Mouse (Mus musculus): ENCODE measurements around the gene Osbpl6. TPM values are rescaled to one million over a fixed set of nuclear protein-coding genes. Genes with fewer than 3 reads are reported as not detected.

Osbpl6 gene
- polyA plus RNA-seq, 1 experiment from 2014 or later, result 24.7 TPM

DNA sequence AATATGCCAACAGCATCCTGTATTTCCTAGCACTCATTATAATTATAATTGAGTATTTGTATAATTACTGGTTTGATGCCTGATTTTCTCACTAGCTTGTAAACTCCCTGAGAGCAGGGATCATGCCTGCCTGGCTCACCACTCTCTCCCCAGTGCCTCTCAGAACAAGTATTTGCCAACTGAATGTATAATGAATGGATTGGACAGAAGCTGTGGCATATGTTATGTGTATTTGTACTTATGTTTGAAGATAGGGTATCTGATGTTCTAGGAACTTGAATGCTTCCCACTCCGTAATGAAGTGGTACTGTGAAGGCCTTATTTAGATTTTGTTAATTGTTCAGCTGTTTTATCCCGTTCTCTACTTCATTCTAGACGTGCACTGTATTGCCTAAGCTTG lies 24.2 kb downstream of the Osbpl6 start:
- H3K4me3 ChIP-seq, result no peak overlapping the region
- H3K4me2 ChIP-seq, result no peak overlapping the region
- 79% methylated on average over 3 of the region's 3 CpGs for WGBS
- H3K9ac ChIP-seq, result no peak overlapping the region
- H3K36me3 ChIP-seq (replicated peaks), result no peaks in the 10 kb centered on the region
- H3K27ac ChIP-seq, result no peak overlapping the region
- no peaks in the 10 kb centered on the region for H3K9me3 ChIP-seq
- ATAC-seq (replicated peaks), result no peak
- H3K4me1 ChIP-seq, result no peaks in the 10 kb centered on the region
- peaks cover 6% of the 10 kb centered on the region; the same call in 1 of the 2 replicates for H3K27me3 ChIP-seq (replicated peaks)

DNA sequence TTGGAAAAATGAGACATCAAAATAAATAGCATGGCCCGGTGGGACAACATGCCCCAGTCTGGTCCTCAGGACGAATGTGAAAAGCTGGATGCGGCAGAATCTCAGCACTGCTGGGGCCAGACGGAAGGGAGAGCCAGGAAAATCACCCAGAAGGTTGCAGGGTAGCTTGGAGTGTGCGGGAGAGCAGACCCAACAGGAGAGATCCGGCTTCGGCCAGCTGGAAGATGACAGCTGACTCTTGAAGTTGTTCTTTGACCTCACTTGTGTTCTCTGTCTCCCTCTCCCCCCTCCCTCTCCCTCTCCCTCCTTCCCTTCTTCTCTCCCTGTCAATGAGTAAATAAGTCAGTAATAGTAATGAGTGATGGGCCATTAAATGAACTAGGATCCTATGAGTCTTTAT lies 27.9 kb downstream of the Osbpl6 start:
- WGBS, result 86% methylated on average over 7 of the region's 7 CpGs
- ATAC-seq (replicated peaks), result no peak

DNA sequence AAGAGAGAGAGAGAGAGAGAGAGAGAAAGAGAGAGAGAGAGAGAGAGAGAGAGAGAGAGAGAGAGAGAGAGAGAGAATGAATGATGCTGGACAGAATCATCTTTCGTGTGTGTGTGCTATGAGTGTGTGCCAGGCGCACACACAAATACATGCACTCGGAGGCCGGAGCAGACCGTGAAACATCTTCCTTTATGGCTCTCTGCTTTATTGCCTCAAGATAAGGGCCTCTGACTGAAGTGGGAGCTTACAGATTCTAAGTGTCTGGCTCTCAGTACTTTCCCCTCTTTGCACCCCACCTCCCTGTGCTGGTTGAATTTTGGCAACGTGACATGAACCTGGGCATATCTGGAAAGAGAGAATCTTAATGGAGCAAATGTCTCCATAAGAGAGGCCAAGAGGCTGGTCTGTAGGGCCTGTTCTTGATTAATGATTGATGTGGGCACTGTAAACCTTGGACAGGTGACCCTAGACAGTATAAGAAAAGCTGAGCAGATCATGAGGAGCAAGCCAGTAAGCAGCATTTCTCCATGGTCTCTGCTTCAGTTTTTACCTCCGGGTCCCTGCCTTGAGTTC lies 29.4 kb downstream of the Osbpl6 start:
- WGBS, result 91% methylated on average over 7 of the region's 7 CpGs
- no peak for ATAC-seq (replicated peaks)
- Histone ChIP-seq H3K9me3 (no peaks in the 10 kb centered on the region), H3K4me2 (no peak overlapping the region), H3K4me3 (no peak overlapping the region), H3K9ac (no peak overlapping the region), H3K27me3 (replicated peaks) (no peaks in the 10 kb centered on the region), H3K36me3 (replicated peaks) (no peaks in the 10 kb centered on the region), H3K27ac (no peak overlapping the region), H3K4me1 (peaks cover 8% of the 10 kb centered on the region)

More for the DNA sequence above, 27.9 kb downstream of the Osbpl6 start:
- Histone ChIP-seq H3K4me2 (no peak overlapping the region), H3K9me3 (no peaks in the 10 kb centered on the region), H3K27ac (no peak overlapping the region), H3K4me1 (no peaks in the 10 kb centered on the region; the same call in 1 of the 2 replicates), H3K36me3 (replicated peaks) (no peaks in the 10 kb centered on the region), H3K27me3 (replicated peaks) (no peaks in the 10 kb centered on the region), H3K9ac (no peak overlapping the region), H3K4me3 (no peak overlapping the region)

DNA sequence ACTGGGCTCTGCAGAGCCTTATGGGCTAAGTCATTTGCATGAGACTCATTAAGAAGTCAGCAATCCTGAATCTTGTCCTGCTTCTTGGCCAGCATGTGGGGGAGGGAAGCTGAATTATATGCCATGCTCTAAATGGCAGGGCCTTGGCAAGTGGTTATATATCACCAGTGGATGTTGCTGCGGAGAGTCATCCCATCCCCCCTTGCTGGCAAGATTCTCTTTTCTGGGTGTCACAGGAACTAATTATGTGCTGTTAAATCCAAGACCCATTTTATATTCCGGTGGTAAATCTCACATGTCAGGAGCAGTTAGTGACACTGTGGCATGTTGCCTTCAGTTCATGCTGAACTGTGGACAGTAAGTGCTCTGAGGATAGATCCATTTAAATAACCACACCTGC lies 31.1 kb downstream of the Osbpl6 start:
- peaks cover 16% of the 10 kb centered on the region for H3K4me1 ChIP-seq
- no peak overlapping the region for H3K27ac ChIP-seq
- WGBS, result 68% methylated on average over 2 of the region's 2 CpGs
- no peak overlapping the region for H3K4me3 ChIP-seq
- H3K27me3 ChIP-seq (replicated peaks), result no peaks in the 10 kb centered on the region
- no peaks in the 10 kb centered on the region for H3K36me3 ChIP-seq (replicated peaks)
- H3K9me3 ChIP-seq, result no peaks in the 10 kb centered on the region
- no peak overlapping the region for H3K9ac ChIP-seq
- ATAC-seq (replicated peaks), result no peak
- H3K4me2 ChIP-seq, result no peak overlapping the region

DNA sequence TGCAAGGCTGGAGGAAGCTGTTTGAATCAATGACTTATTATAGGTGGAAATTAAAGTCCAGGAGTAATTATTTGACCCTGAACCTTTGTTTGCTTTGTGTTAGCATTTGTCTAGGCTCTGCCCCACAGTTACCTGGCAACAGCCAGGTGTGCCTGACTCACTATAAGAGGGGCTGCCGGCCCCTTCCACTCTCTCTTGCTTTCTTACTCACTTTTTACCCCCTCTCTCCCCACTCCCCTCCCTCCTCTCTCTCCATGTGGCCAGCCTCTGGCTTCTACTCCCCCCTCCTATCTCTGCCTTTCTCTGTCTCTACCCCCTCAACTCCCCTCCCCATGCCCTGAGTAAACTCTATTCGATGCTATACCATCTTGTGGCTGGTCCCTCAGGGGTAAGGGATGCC lies 33.2 kb downstream of the Osbpl6 start:
- ATAC-seq (replicated peaks), result peak; percentile 35; the same call in 1 of the 2 replicates
- Histone ChIP-seq H3K4me3 (no peak overlapping the region), H3K9ac (no peak overlapping the region), H3K4me2 (no peak overlapping the region), H3K9me3 (no peaks in the 10 kb centered on the region), H3K27ac (no peak overlapping the region), H3K36me3 (replicated peaks) (no peaks in the 10 kb centered on the region), H3K4me1 (peaks cover 18% of the 10 kb centered on the region), H3K27me3 (replicated peaks) (no peaks in the 10 kb centered on the region)
- 57% methylated on average over 2 of the region's 2 CpGs for WGBS

DNA sequence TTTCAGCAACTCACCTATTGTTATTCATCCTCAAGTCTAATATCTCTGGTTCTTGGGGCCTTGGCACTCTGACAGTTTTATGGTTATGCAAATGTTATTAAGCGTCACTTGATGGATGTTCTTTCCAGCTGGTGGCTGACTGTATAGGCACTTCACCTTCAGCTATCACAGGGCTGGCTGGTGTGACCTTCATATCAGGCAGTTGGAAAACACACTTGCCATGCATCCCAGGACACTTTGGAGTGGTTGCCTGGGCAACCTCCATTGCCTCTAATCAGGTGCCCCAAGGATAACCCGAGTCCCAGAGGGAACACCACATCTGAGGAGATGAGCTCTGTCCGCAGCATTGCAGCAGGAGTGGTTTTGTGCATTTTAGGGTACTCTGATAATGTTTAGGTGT lies 35.8 kb downstream of the Osbpl6 start:
- Histone ChIP-seq H3K27me3 (replicated peaks) (no peaks in the 10 kb centered on the region), H3K4me3 (no peak overlapping the region), H3K4me1 (peaks cover 18% of the 10 kb centered on the region), H3K36me3 (replicated peaks) (no peaks in the 10 kb centered on the region), H3K4me2 (no peak overlapping the region), H3K9me3 (no peaks in the 10 kb centered on the region), H3K27ac (peak overlapping the region; percentile 13; the same call in 1 of the 2 replicates), H3K9ac (no peak overlapping the region)
- WGBS, result 23% methylated on average over 3 of the region's 3 CpGs
- no peak for ATAC-seq (replicated peaks)

DNA sequence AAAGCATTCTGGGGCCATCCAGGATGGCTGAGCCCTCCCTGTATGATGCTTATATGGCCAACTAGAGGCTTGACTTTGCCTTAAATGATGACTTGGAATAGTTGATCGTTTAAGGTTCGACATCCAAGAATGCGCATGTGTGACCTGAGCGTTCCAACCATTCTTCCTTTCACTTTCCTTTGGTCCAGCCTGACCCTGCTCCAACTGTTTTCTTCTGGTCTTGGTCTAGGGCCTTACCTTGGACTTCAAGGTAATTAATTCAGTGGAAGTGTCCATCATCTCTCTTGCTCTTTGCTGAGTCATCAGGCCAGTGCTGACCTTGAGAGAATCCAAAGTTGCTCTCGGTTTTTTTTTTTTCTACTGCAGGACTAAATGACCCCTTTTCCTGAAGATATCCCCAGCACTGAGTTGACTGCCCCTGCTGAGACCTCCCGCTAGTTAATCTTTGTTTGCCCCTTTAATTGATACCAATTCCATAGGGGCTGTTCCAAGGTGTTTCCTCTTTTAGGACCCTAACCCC lies 43.6 kb downstream of the Osbpl6 start:
- H3K9me3 ChIP-seq, result no peaks in the 10 kb centered on the region
- no peaks in the 10 kb centered on the region for H3K4me1 ChIP-seq
- no peak overlapping the region for H3K4me2 ChIP-seq
- WGBS, result 83% methylated on average over 6 of the region's 6 CpGs
- H3K36me3 ChIP-seq (replicated peaks), result no peaks in the 10 kb centered on the region
- H3K27ac ChIP-seq, result no peak overlapping the region
- no peak overlapping the region for H3K9ac ChIP-seq
- H3K27me3 ChIP-seq (replicated peaks), result no peaks in the 10 kb centered on the region
- no peak for ATAC-seq (replicated peaks)
- no peak overlapping the region for H3K4me3 ChIP-seq

DNA sequence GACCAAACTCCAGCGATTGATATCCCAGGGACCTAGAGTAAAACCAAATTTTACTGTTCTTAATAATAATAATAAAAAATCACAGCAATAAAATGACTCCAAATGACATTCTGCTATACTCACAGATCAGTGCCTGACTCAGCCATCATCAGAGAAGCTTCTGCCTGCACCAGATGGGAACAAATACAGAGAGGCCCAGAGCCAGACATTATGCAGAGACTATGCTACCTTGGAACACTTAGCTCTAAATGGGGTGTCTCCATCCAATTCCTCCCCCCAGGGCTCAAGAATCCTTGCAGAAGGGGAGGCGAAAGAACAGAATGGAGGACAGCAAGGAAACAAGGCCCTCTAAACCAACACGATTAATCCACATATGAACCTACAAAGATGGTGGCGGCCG lies 60.4 kb downstream of the Osbpl6 start:
- H3K4me3 ChIP-seq, result no peak overlapping the region
- no peaks in the 10 kb centered on the region for H3K4me1 ChIP-seq
- H3K4me2 ChIP-seq, result no peak overlapping the region
- no peak for ATAC-seq (replicated peaks)
- no peaks in the 10 kb centered on the region for H3K27me3 ChIP-seq (replicated peaks)
- H3K9me3 ChIP-seq, result no peaks in the 10 kb centered on the region
- H3K9ac ChIP-seq, result no peak overlapping the region
- no peak overlapping the region for H3K27ac ChIP-seq
- 96% methylated on average over 5 of the region's 5 CpGs for WGBS
- no peaks in the 10 kb centered on the region for H3K36me3 ChIP-seq (replicated peaks)

DNA sequence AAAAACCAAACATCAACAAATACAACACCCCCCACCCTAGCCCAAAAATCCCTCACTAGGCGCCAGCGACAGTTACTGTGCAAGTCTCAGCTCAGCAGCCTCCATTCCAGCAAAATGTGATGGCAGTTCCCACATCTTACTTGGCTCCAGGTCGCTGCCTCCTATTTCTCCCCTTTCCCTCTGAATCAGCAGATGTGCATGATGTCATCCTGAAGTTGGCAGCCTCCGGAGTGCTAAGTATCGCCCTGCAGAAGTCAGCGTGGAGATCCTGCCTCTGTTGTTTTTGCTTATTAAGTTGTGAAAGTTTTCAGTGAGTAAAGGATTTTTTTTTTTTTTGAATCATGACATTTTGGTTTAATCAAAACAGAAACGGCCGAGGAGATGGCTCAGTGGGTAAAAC lies 61.9 kb downstream of the Osbpl6 start:
- 74% methylated on average over 8 of the region's 8 CpGs for WGBS
- no peak overlapping the region for H3K9ac ChIP-seq
- no peaks in the 10 kb centered on the region for H3K9me3 ChIP-seq
- no peak overlapping the region for H3K4me3 ChIP-seq
- no peaks in the 10 kb centered on the region for H3K36me3 ChIP-seq (replicated peaks)
- no peak overlapping the region for H3K27ac ChIP-seq
- no peak for ATAC-seq (replicated peaks)
- no peak overlapping the region for H3K4me2 ChIP-seq
- H3K4me1 ChIP-seq, result no peaks in the 10 kb centered on the region
- no peaks in the 10 kb centered on the region for H3K27me3 ChIP-seq (replicated peaks)

DNA sequence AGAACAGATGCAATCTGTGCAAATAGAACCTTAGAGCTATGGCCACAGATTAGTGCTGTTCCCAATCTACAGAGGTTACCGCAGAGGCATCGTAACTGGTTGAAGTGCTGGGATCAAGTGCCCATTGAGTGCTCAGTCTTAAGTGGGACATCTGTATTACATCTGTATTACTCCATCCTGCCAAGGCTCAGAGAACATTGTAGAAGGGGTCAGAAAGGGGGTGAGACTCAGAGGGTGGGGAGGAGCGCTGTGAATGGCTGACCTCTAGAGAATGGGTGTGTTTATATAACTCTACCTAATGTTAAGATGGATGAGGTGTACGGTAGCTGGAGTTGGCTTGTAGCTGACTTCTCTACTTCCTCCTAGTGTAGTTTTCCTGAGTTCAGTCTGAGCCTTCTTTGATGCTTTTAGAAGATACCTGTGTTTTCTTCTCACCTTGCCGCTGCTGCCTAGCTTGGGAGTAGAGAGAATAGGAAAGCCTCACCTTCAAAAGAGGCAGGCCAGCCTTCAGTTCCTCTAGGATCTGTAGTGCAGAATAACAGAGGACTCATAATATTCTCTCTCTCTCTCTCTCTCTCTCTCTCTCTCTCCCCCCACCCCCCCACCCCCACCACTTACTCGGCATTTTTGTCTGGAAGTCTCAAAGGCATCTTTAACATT lies 62.9 kb downstream of the Osbpl6 start:
- no peaks in the 10 kb centered on the region for H3K9me3 ChIP-seq
- no peak overlapping the region for H3K9ac ChIP-seq
- ATAC-seq (replicated peaks), result 0 out of 2 replicates have a peak, but pooled peaks have one; percentile 52
- WGBS, result 84% methylated on average over 6 of the region's 6 CpGs
- no peaks in the 10 kb centered on the region for H3K27me3 ChIP-seq (replicated peaks)
- H3K4me1 ChIP-seq, result no peaks in the 10 kb centered on the region
- H3K4me3 ChIP-seq, result no peak overlapping the region
- no peak overlapping the region for H3K4me2 ChIP-seq
- H3K27ac ChIP-seq, result no peak overlapping the region
- H3K36me3 ChIP-seq (replicated peaks), result no peaks in the 10 kb centered on the region

DNA sequence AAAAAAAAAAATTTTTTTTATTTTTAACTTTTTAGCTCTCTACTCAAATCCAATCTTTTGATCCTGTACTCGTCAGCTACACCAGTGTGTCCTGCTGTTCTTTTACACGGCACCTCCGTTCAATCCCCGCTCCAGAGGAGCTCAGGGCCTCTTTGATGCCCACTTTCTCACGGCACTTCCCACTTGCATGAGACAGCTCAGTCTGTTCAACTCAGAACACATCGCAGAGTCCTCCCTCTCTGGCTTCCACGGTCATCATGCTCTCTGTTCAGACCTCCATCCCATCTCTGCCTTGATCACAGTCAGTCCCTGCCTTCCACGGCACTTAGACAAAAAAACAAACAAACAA lies 63.4 kb downstream of the Osbpl6 start:
- Histone ChIP-seq H3K27me3 (replicated peaks) (no peaks in the 10 kb centered on the region), H3K4me3 (no peak overlapping the region), H3K9me3 (no peaks in the 10 kb centered on the region), H3K36me3 (replicated peaks) (no peaks in the 10 kb centered on the region), H3K9ac (no peak overlapping the region), H3K4me1 (no peaks in the 10 kb centered on the region), H3K4me2 (no peak overlapping the region), H3K27ac (no peak overlapping the region)
- ATAC-seq (replicated peaks), result peak; percentile 76
- 60% methylated on average over 8 of the region's 8 CpGs for WGBS

DNA sequence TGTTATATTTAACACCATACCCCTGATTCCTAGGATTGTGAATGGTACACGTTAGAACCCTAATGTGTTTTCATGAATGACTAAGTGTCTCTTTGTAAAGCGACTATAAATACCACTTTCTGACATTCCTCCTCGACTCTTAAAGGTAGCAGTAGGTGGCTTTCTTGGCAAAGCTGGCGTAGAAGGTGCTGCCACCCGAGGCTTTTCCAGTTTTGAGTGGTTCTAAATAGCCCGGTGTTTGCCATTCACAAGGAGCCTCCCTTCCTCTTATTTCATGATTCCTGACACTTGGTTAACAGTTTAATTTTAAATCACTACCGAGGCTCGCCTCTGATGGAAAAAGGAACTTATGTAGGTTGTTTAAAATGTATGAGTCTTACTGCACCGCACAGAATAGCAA lies 64.1 kb downstream of the Osbpl6 start:
- Histone ChIP-seq H3K27me3 (replicated peaks) (no peaks in the 10 kb centered on the region), H3K9me3 (no peaks in the 10 kb centered on the region), H3K9ac (no peak overlapping the region), H3K27ac (no peak overlapping the region), H3K4me3 (no peak overlapping the region), H3K4me2 (no peak overlapping the region), H3K4me1 (no peaks in the 10 kb centered on the region), H3K36me3 (replicated peaks) (no peaks in the 10 kb centered on the region)
- 77% methylated on average over 9 of the region's 9 CpGs for WGBS
- ATAC-seq (replicated peaks), result no peak

DNA sequence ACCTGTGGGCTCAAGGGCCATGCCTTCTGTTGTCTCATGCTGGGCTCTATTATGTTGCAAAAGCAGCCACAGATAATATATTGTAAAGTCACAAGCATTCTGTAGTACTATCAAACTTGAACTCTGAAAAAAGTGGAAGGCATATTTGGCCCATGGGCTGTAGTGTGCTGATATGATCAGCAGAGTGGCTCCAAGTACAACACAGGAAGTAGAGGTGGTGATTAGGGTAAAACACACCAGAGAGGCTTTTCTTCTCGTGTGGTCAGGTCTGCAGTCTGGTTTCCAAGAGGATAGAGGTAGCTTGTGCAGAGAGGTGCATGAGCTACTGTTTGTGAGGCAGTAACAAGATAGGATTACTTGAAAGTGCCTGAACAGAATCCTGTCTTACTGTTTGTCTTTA lies 69.5 kb downstream of the Osbpl6 start:
- Histone ChIP-seq H3K27ac (no peak overlapping the region), H3K9ac (no peak overlapping the region), H3K9me3 (no peaks in the 10 kb centered on the region), H3K36me3 (replicated peaks) (no peaks in the 10 kb centered on the region), H3K4me1 (no peaks in the 10 kb centered on the region), H3K27me3 (replicated peaks) (no peaks in the 10 kb centered on the region), H3K4me2 (no peak overlapping the region), H3K4me3 (no peak overlapping the region)
- no peak for ATAC-seq (replicated peaks)
- WGBS, result 70% methylated on average over 1 of the region's 1 CpGs

Measured in midbrain, embryonic 15.5 days (tissue).